Comparison of ENCODE assay signal across 8 mouse cellular contexts in the genomic region with DNA sequence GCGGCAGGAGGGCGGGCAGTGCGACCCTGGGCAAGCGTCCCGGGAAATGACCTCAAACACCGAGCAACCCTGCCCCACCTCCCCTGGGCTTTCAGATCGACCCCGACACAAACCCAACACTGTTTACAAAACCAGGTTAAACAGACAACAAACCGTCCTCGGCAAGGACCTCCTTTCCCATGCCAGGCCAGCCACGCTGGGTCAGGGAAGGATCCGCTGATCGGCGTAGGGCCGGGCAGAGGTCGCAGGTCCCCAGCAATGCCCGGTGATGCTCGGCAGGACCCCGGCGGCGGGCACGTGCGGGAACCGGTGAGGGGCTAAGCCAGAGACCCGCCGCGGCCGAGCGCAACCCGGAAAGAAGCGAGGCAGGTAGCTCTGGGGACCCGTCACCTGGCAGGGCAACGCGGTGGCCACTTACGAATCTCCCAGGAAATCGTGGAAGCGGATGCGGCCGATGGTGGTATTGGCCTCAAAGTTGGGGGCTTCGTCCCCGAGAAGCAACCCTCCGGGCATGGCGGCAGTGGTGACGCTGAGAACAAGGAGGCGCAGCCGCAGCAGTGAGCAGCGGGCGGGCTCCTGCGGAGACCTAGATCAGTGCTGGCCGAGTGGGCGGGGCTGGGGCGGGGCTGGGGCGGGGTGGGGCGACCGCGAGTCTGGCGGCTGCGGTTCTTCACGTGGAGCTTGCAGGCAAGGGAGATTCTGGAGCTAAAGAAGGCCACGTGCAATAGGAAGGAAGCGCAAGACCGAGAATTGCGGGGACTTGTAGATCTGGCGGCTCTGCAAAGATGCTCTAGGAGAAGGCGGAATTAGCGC. TPM values are rescaled to one million over a fixed set of nuclear protein-coding genes. Genes with fewer than 3 reads are reported as not detected.
A peak's percentile ranks its signal among the peaks of the same experiment; 100 is the strongest.
DNase-seq lines count a peak whose midpoint lies in the region; ATAC-seq and TF ChIP-seq lines count a peak whose summit lies in the region.

Gene Prdx6 (minus strand): TSS at position 616 of the 813 bp plus-strand sequence.

- H3K4me3 ChIP-seq in embryonic facial prominence, embryonic 11.5 days (ENCODE audit: low read depth, low read length), result peak within 1 kb of the TSS; percentile 85
- peak within 1 kb of the TSS; percentile 90 for H3K4me3 ChIP-seq in limb, embryonic 11.5 days (ENCODE audit: low read depth, low read length)
- peak within 1 kb of the TSS; percentile 89 for H3K4me3 ChIP-seq in midbrain, embryonic 13.5 days (replicated peaks)
- peak within 1 kb of the TSS; percentile 83 for H3K4me3 ChIP-seq in small intestine, adult 2 months (ENCODE audit: low read depth, low read length)

- ATAC-seq in embryonic facial prominence, embryonic 11.5 days (replicated peaks; ENCODE audit: insufficient number of reproducible peaks, low FRiP score, low TSS enrichment, low read depth), result peak; percentile 92
- peak; percentile 65 for ATAC-seq in granulocyte monocyte progenitor cell, adult 5-6 weeks (replicated peaks; ENCODE audit: poor library complexity, severe bottlenecking)
- peak; percentile 95 for ATAC-seq in limb, embryonic 11.5 days (ENCODE audit: insufficient number of reproducible peaks, low FRiP score, low TSS enrichment, low read depth)
- ATAC-seq in midbrain, embryonic 13.5 days, result peak; percentile 97

- H3K27me3 ChIP-seq in embryonic facial prominence, embryonic 11.5 days (ENCODE audit: control insufficient read depth, insufficient read depth, low read length), result no peaks in the 10 kb centered on the region
- H3K27me3 ChIP-seq in limb, embryonic 11.5 days (ENCODE audit: control insufficient read depth, insufficient read depth, low read length), result no peaks in the 10 kb centered on the region
- H3K27me3 ChIP-seq in midbrain, embryonic 13.5 days, result peaks cover 9% of the 10 kb centered on the region
- H3K27me3 ChIP-seq in small intestine, adult 2 months (ENCODE audit: control insufficient read depth, insufficient read depth, low read length), result no peaks in the 10 kb centered on the region

- no peaks in the 10 kb centered on the region; the same call in 1 of the 2 replicates for H3K36me3 ChIP-seq in embryonic facial prominence, embryonic 11.5 days (replicated peaks; ENCODE audit: control insufficient read depth, insufficient read depth, low read depth, low read length)
- peaks cover 3% of the 10 kb centered on the region; the same call in 1 of the 2 replicates for H3K36me3 ChIP-seq in limb, embryonic 11.5 days (ENCODE audit: control insufficient read depth, insufficient read depth, low read length)
- peaks cover 9% of the 10 kb centered on the region for H3K36me3 ChIP-seq in midbrain, embryonic 13.5 days
- peaks cover 9% of the 10 kb centered on the region for H3K36me3 ChIP-seq in small intestine, adult 2 months (ENCODE audit: control insufficient read depth, insufficient read depth, low read length)

- peaks cover 2% of the 10 kb centered on the region; the same call in 1 of the 2 replicates for H3K4me1 ChIP-seq in embryonic facial prominence, embryonic 11.5 days (ENCODE audit: control insufficient read depth, insufficient read depth, low read length)
- H3K4me1 ChIP-seq in limb, embryonic 11.5 days (ENCODE audit: control insufficient read depth, insufficient read depth, low read length), result peaks cover 11% of the 10 kb centered on the region
- H3K4me1 ChIP-seq in midbrain, embryonic 13.5 days (replicated peaks), result peaks cover 33% of the 10 kb centered on the region
- peaks cover 23% of the 10 kb centered on the region; the same call in 1 of the 2 replicates for H3K4me1 ChIP-seq in small intestine, adult 2 months (ENCODE audit: control insufficient read depth, insufficient read depth, insufficient read length, low read length)

- under 1% methylated on average over 62 of the region's 66 CpGs for WGBS in embryonic facial prominence, embryonic 11.5 days
- WGBS in limb, embryonic 11.5 days, result under 1% methylated on average over 66 of the region's 66 CpGs
- WGBS in midbrain, embryonic 13.5 days, result under 1% methylated on average over 66 of the region's 66 CpGs
- WGBS in small intestine, adult 2 months, result under 1% methylated on average over 66 of the region's 66 CpGs

- TF ChIP-seq CTCF in small intestine, adult 2 months (IDR thresholded peaks at IDR 0.05; ENCODE audit: extremely low read depth, insufficient read length, insufficient replicate concordance, low read depth, low read length), result no peak

- peak within 1 kb of the TSS; percentile 89 for H3K4me2 ChIP-seq in embryonic facial prominence, embryonic 11.5 days (ENCODE audit: low read depth, low read length)
- H3K4me2 ChIP-seq in limb, embryonic 11.5 days (ENCODE audit: low read depth, severe bottlenecking), result peak within 1 kb of the TSS; percentile 82
- H3K4me2 ChIP-seq in midbrain, embryonic 13.5 days (replicated peaks), result peak within 1 kb of the TSS; percentile 92

- peak; percentile 80 for DNase-seq in layer of hippocampus, adult 11-12 months (ENCODE audit: low spot score)
- DNase-seq in layer of hippocampus, adult 9-10 months (ENCODE audit: low spot score), result no peak
- peak; percentile 90 for DNase-seq in embryonic facial prominence, embryonic 11.5 days (ENCODE audit: low spot score)
- peak; percentile 77 for DNase-seq in kidney, adult 11 months
- DNase-seq in limb, embryonic 11.5 days (ENCODE audit: low spot score), result peak; percentile 89

- H3K9me3 ChIP-seq in embryonic facial prominence, embryonic 11.5 days (replicated peaks; ENCODE audit: control insufficient read depth, low read length), result no peaks in the 10 kb centered on the region
- no peaks in the 10 kb centered on the region for H3K9me3 ChIP-seq in limb, embryonic 11.5 days (ENCODE audit: control insufficient read depth, low read length)
- H3K9me3 ChIP-seq in midbrain, embryonic 13.5 days, result no peaks in the 10 kb centered on the region

- peak; percentile 93 for TF ChIP-seq POLR2A in small intestine, adult 2 months (IDR thresholded peaks at IDR 0.05; ENCODE audit: low read depth, low read length)

- peak within 1 kb of the TSS; percentile 0; the same call in 1 of the 2 replicates for H3K27ac ChIP-seq in embryonic facial prominence, embryonic 11.5 days (replicated peaks; ENCODE audit: low read depth, low read length)
- peak within 1 kb of the TSS; percentile 83 for H3K27ac ChIP-seq in limb, embryonic 11.5 days (replicated peaks; ENCODE audit: low read depth, low read length)
- H3K27ac ChIP-seq in midbrain, embryonic 13.5 days, result no peak within 1 kb of the TSS
- peak within 1 kb of the TSS; percentile 93 for H3K27ac ChIP-seq in small intestine, adult 2 months (ENCODE audit: insufficient read depth, low read depth, low read length)

- H3K9ac ChIP-seq in embryonic facial prominence, embryonic 11.5 days (replicated peaks; ENCODE audit: low read length), result peak within 1 kb of the TSS; percentile 92
- H3K9ac ChIP-seq in limb, embryonic 11.5 days (ENCODE audit: low read length), result peak within 1 kb of the TSS; percentile 90
- peak within 1 kb of the TSS; percentile 85 for H3K9ac ChIP-seq in midbrain, embryonic 13.5 days (replicated peaks)

RNA-seq across cellular contexts. Expression of gene Prdx6, which starts in this region (rescaled TPM):
- 642 and 648 TPM in 2 replicates for polyA plus RNA-seq in embryonic facial prominence, embryonic 11.5 days (2014; fragmentation: Nextera tagmentation; extraction: Ambion mirVana)
- 217 and 261 TPM in 2 replicates for total RNA-seq in granulocyte monocyte progenitor cell, adult 5-6 weeks (2014; fragmentation: Nextera tagmentation)
- 373 and 405 TPM in 2 replicates for total RNA-seq in granulocyte monocyte progenitor cell, adult 5-6 weeks (2017)
- polyA plus RNA-seq in limb, embryonic 11.5 days (2014; fragmentation: Nextera tagmentation; extraction: Ambion mirVana), result 635 and 732 TPM in 2 replicates
- polyA plus RNA-seq in midbrain, embryonic 13.5 days (2015; fragmentation: Nextera tagmentation; extraction: Ambion mirVana), result 211 and 220 TPM in 2 replicates
- polyA plus RNA-seq in small intestine, adult 2 months (2012; rRNA removed), result 52.8 and 59.5 TPM in 2 replicates
